Mouse (Mus musculus) left cerebral cortex, adult 11 months (tissue): Measurements from ENCODE around the gene Scn9a.

ENCODE experiments used
- DNase-seq: peaks from one replicate; pipeline ENCODE4 v3.0.0; 2022; ENCODE audit warnings: low spot score

The Scn9a gene

DNA sequence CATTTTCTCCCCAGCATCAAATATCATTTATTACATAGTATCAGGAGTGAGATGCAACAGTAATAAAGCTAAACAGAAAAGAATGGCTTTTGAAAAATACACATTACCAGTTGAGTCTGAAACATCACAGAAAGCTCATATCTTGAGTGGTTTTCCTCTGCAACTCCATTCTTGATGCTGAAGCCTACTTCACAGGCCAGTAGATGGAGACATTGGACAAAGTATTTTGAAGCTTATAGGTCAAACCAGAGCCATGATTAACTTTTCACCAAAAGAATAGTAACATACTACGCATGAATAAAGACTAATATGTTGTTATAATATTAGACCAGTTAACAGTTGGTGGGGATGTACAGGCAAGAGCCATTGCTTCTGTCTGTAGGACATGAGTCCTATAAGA lies 172.3 kb downstream of the Scn9a start:
- no peak for DNase-seq

DNA sequence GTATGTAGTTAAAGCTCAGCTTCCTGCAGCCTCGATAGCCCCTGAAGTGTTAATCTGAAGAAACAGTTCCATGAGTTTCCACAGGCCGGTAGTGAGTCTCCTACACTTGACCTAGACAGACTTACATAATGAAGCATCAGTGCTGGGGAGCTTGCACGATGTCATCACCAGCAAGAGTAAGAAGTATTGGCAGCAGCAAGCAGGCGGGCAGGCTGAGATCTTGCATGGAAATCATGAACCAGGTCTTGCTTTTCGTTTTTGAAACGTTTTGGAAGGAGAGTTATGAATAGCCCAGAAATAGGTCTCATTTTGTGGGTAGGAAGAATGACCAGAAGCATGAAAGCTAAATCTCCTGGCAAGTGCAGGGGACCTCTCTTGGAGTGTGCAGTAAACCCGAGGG lies 194.1 kb downstream of the Scn9a start, which contains the start of gene Scn1a:
TSS of gene Scn1a (minus strand) at position 130 of the 400 bp plus-strand sequence.
- DNase-seq = peak; percentile 25

DNA sequence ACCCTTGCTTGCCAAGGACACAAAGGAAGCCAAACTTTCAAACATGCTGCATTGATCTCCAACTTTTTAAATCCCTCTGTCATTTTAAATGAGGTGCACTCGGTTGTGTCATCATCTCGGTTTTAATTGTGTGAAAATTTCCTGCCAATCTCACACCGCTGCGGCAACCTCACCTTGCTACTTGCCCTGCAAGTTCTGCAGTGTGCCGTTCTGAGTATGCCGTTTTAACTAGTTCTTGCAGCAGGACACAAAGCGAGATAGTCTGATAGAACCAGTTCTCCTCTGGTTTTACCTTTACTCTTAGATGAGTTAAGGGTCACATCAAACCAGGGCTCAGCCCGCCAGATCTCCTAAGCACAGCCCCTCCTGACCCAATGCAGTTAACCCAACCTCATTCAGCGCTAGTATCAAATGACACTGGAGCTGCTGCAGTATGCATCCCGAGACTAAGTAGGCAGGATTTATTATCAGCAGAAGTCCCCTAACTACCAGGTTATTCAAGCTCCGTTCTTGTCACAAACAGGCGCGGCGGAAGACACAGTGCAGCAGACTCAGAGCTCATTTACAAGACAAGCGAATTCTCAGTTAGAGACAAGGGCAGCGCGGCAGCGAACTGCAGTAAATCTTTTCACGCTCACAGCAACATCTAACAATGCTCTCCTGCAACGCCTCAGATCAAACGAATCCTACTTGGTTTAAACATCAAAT lies 194.8 kb downstream of the Scn9a start:
- DNase-seq = no peak

DNA sequence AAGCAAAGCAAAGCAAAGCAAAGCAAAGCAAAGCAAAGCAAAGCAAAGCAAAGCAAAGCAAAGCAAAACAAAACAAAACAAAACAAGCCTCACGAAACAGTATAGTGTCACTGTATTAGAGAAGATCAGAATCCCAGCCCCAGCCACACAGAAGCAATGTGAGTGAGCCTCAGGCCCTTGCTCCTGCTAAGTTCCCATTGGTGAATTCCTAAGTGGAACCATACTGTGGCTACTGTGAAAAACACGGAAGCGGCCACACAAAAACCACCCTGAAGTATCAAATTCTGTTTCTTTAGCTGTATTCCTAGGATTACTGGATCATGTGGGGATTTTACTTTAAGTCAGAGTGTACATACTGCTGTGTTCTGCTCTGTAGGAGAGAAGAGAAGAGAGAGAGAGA lies 198.5 kb downstream of the Scn9a start:
- no peak for DNase-seq
